ENCODE assay signal across 9 mouse cellular contexts in genomic region chr8:105295256-105295655, GRCm38 (mm10). TPM values are rescaled to one million over a fixed set of nuclear protein-coding genes. Genes with fewer than 3 reads are reported as not detected.
A peak's percentile ranks its signal among the peaks of the same experiment; 100 is the strongest.
DNase-seq lines count a peak whose midpoint lies in the region; ATAC-seq and TF ChIP-seq lines count a peak whose summit lies in the region.
"Had no signal": no experiment of that assay in that cellular context is flagged by ENCODE, and none has a peak within 500 bp of the region (broad histone marks: within the 10 kb centered on the region; RNA-seq: fewer than 3 reads in every experiment).

No protein-coding gene starts in this region.

- peaks cover 14% of the 10 kb centered on the region for H3K4me1 ChIP-seq in forebrain, embryonic 11.5 days (replicated peaks; ENCODE audit: control insufficient read depth, insufficient read depth, low read length)
- peaks cover 15% of the 10 kb centered on the region for H3K4me1 ChIP-seq in forebrain, embryonic 14.5 days (ENCODE audit: control insufficient read depth, insufficient read depth, low read length)
- peaks cover 23% of the 10 kb centered on the region for H3K4me1 ChIP-seq in lung, adult 2 months (ENCODE audit: control insufficient read depth, insufficient read depth, low read length)
- H3K4me1 ChIP-seq in embryonic facial prominence, embryonic 13.5 days, result peaks cover 22% of the 10 kb centered on the region
- peaks cover 23% of the 10 kb centered on the region for H3K4me1 ChIP-seq in liver, embryonic 16.5 days (ENCODE audit: control insufficient read depth, low read depth, low read length)

- no peak for TF ChIP-seq CTCF in lung, adult 2 months (IDR thresholded peaks at IDR 0.05; ENCODE audit: insufficient read depth, low read length)

- 73% methylated on average over 11 of the region's 11 CpGs for WGBS in forebrain, embryonic 11.5 days
- 72% methylated on average over 11 of the region's 11 CpGs for WGBS in forebrain, embryonic 14.5 days
- WGBS in lung, adult 2 months, result 36% methylated on average over 11 of the region's 11 CpGs
- WGBS in embryonic facial prominence, embryonic 13.5 days, result 72% methylated on average over 11 of the region's 11 CpGs
- 60% methylated on average over 11 of the region's 11 CpGs for WGBS in liver, embryonic 16.5 days (ENCODE audit: insufficient replicate concordance)

- H3K4me3 ChIP-seq in forebrain, embryonic 11.5 days (ENCODE audit: low read depth, low read length), result no peak overlapping the region
- H3K4me3 ChIP-seq in forebrain, embryonic 14.5 days (ENCODE audit: low read depth, low read length), result no peak overlapping the region
- H3K4me3 ChIP-seq in lung, adult 2 months (replicated peaks; ENCODE audit: extremely low read depth, low read depth, low read length), result peak overlapping the region; percentile 70
- H3K4me3 ChIP-seq in embryonic facial prominence, embryonic 13.5 days, result no peak overlapping the region; the same call in 1 of the 2 replicates
- H3K4me3 ChIP-seq in liver, embryonic 16.5 days (ENCODE audit: low read depth, low read length), result peak overlapping the region; percentile 0; the same call in 1 of the 2 replicates

- no peak overlapping the region for H3K4me2 ChIP-seq in forebrain, embryonic 11.5 days (ENCODE audit: low read depth, low read length, severe bottlenecking)
- no peak overlapping the region for H3K4me2 ChIP-seq in forebrain, embryonic 14.5 days (ENCODE audit: low read length)
- H3K4me2 ChIP-seq in embryonic facial prominence, embryonic 13.5 days, result 0 out of 2 replicates have a peak overlapping the region, but pooled peaks have one; percentile 1
- no peak overlapping the region for H3K4me2 ChIP-seq in liver, embryonic 16.5 days (ENCODE audit: low read depth, low read length)

- no peak for TF ChIP-seq POLR2A in lung, adult 2 months (IDR thresholded peaks at IDR 0.05; ENCODE audit: borderline replicate concordance, extremely low read depth, low read depth, low read length)

- H3K36me3 ChIP-seq in forebrain, embryonic 11.5 days (ENCODE audit: control insufficient read depth, insufficient read depth, low read length), result peaks cover 1% of the 10 kb centered on the region; the same call in 1 of the 2 replicates
- peaks cover 17% of the 10 kb centered on the region for H3K36me3 ChIP-seq in forebrain, embryonic 14.5 days (ENCODE audit: control insufficient read depth, insufficient read depth, low read length)
- H3K36me3 ChIP-seq in embryonic facial prominence, embryonic 13.5 days, result peaks cover 16% of the 10 kb centered on the region
- peaks cover 6% of the 10 kb centered on the region for H3K36me3 ChIP-seq in liver, embryonic 16.5 days (ENCODE audit: control insufficient read depth, insufficient read depth)

- DNase-seq in forebrain, embryonic 11.5 days (ENCODE audit: low spot score), result peak; percentile 45
- DNase-seq in forebrain, embryonic 14.5 days (ENCODE audit: low spot score), result no peak
- no peak for DNase-seq in lung, adult 2 months
- no peak for DNase-seq in lung, postnatal 36 days
- no peak for DNase-seq in spleen, postnatal 36 days (ENCODE audit: low spot score in 2 of 2)

- peaks cover 7% of the 10 kb centered on the region for H3K27me3 ChIP-seq in forebrain, embryonic 11.5 days (ENCODE audit: control insufficient read depth, insufficient read depth, low read length)
- H3K27me3 ChIP-seq in forebrain, embryonic 14.5 days (replicated peaks; ENCODE audit: control insufficient read depth, insufficient read depth, low read length), result peaks cover 5% of the 10 kb centered on the region
- peaks cover 22% of the 10 kb centered on the region for H3K27me3 ChIP-seq in embryonic facial prominence, embryonic 13.5 days
- H3K27me3 ChIP-seq in liver, embryonic 16.5 days (ENCODE audit: control insufficient read depth, insufficient read depth, low read depth, low read length), result peaks cover 6% of the 10 kb centered on the region

- no peak overlapping the region for H3K27ac ChIP-seq in forebrain, embryonic 11.5 days (ENCODE audit: low read depth, low read length)
- H3K27ac ChIP-seq in forebrain, embryonic 14.5 days (ENCODE audit: low read depth, low read length), result no peak overlapping the region
- no peak overlapping the region for H3K27ac ChIP-seq in embryonic facial prominence, embryonic 13.5 days
- H3K27ac ChIP-seq in liver, embryonic 16.5 days (ENCODE audit: low read length), result no peak overlapping the region
- H3K27ac ChIP-seq: macrophage had no signal

- ATAC-seq in forebrain, embryonic 11.5 days (replicated peaks; ENCODE audit: low FRiP score), result no peak
- no peak for ATAC-seq in forebrain, embryonic 14.5 days
- ATAC-seq in embryonic facial prominence, embryonic 13.5 days (ENCODE audit: insufficient number of reproducible peaks, insufficient read depth, low FRiP score, low TSS enrichment, low read depth), result no peak
- no peak for ATAC-seq in liver, embryonic 16.5 days (ENCODE audit: low read depth)
- no peak for ATAC-seq in activated CD4-positive, CD25-positive, alpha-beta regulatory T cell, adult 4 months

- H3K9ac ChIP-seq in forebrain, embryonic 11.5 days (ENCODE audit: low read length), result no peak overlapping the region
- no peak overlapping the region for H3K9ac ChIP-seq in forebrain, embryonic 14.5 days (ENCODE audit: low read length)
- 0 out of 2 replicates have a peak overlapping the region, but pooled peaks have one; percentile 4 for H3K9ac ChIP-seq in embryonic facial prominence, embryonic 13.5 days
- no peak overlapping the region for H3K9ac ChIP-seq in liver, embryonic 16.5 days (ENCODE audit: low read depth, low read length)

- no peaks in the 10 kb centered on the region for H3K9me3 ChIP-seq in forebrain, embryonic 11.5 days (ENCODE audit: control insufficient read depth, low read length)
- no peaks in the 10 kb centered on the region for H3K9me3 ChIP-seq in forebrain, embryonic 14.5 days (replicated peaks; ENCODE audit: control insufficient read depth, low read length)
- no peaks in the 10 kb centered on the region for H3K9me3 ChIP-seq in embryonic facial prominence, embryonic 13.5 days
- H3K9me3 ChIP-seq in liver, embryonic 16.5 days (replicated peaks; ENCODE audit: control insufficient read depth, low read length), result no peaks in the 10 kb centered on the region

RNA-seq across cellular contexts. Expression of gene Exoc3l, which starts 0.6 kb away (rescaled TPM):
- polyA plus RNA-seq in forebrain, embryonic 11.5 days (2014; fragmentation: Nextera tagmentation; extraction: Ambion mirVana), result 10.3 TPM in 2 replicates
- polyA plus RNA-seq in forebrain, embryonic 14.5 days (2014; fragmentation: Nextera tagmentation; extraction: Ambion mirVana), result 8.3 and 8.8 TPM in 2 replicates
- polyA plus RNA-seq in lung, adult 2 months (2012; rRNA removed), result 49.2 and 57.5 TPM in 2 replicates
- polyA plus RNA-seq in embryonic facial prominence, embryonic 13.5 days (2015; fragmentation: Nextera tagmentation; extraction: Ambion mirVana), result 10.2 and 11.1 TPM in 2 replicates
- polyA plus RNA-seq in liver, embryonic 16.5 days (2015; fragmentation: Nextera tagmentation; extraction: Ambion mirVana), result 5.9 and 6.5 TPM in 2 replicates
- 1 to 10 TPM in 1 of 2 experiments, under 1 TPM in 1; 0.54 to 2.0 TPM for polyA plus RNA-seq in activated CD4-positive, CD25-positive, alpha-beta regulatory T cell, adult 4 months (2017; shearing (Covaris generic))
- polyA plus RNA-seq: macrophage had no signal

RNA-seq across cellular contexts. Expression of gene E2f4, which starts 2.2 kb away (rescaled TPM):
- 122 and 135 TPM in 2 replicates for polyA plus RNA-seq in forebrain, embryonic 11.5 days (2014; fragmentation: Nextera tagmentation; extraction: Ambion mirVana)
- 50.8 and 51.9 TPM in 2 replicates for polyA plus RNA-seq in forebrain, embryonic 14.5 days (2014; fragmentation: Nextera tagmentation; extraction: Ambion mirVana)
- polyA plus RNA-seq in lung, adult 2 months (2012; rRNA removed), result 109 and 127 TPM in 2 replicates
- polyA plus RNA-seq in embryonic facial prominence, embryonic 13.5 days (2015; fragmentation: Nextera tagmentation; extraction: Ambion mirVana), result 78.9 and 81.7 TPM in 2 replicates
- polyA plus RNA-seq in liver, embryonic 16.5 days (2015; fragmentation: Nextera tagmentation; extraction: Ambion mirVana), result 169 and 187 TPM in 2 replicates
- 10 to 100 TPM; 49.1 to 64.7 TPM for polyA plus RNA-seq in activated CD4-positive, CD25-positive, alpha-beta regulatory T cell, adult 4 months (2017; shearing (Covaris generic))

RNA-seq across cellular contexts. Expression of gene 4931428F04Rik, which starts 5.6 kb away (rescaled TPM):
- 23.4 and 30.3 TPM in 2 replicates for polyA plus RNA-seq in forebrain, embryonic 11.5 days (2014; fragmentation: Nextera tagmentation; extraction: Ambion mirVana)
- 67.9 and 69.5 TPM in 2 replicates for polyA plus RNA-seq in forebrain, embryonic 14.5 days (2014; fragmentation: Nextera tagmentation; extraction: Ambion mirVana)
- 4.2 and 6.0 TPM in 2 replicates for polyA plus RNA-seq in lung, adult 2 months (2012; rRNA removed)
- polyA plus RNA-seq in embryonic facial prominence, embryonic 13.5 days (2015; fragmentation: Nextera tagmentation; extraction: Ambion mirVana), result 22.1 and 23.0 TPM in 2 replicates
- 0.55 and 0.84 TPM in 2 replicates for polyA plus RNA-seq in liver, embryonic 16.5 days (2015; fragmentation: Nextera tagmentation; extraction: Ambion mirVana)
- polyA plus RNA-seq in activated CD4-positive, CD25-positive, alpha-beta regulatory T cell, adult 4 months (2017; shearing (Covaris generic)), result 1 to 10 TPM in 1 of 2 experiments, under 1 TPM in 1; 0.79 to 1.1 TPM

RNA-seq across cellular contexts. Expression of gene Elmo3, which starts 10.1 kb away (rescaled TPM):
- 2.4 and 2.6 TPM in 2 replicates for polyA plus RNA-seq in forebrain, embryonic 11.5 days (2014; fragmentation: Nextera tagmentation; extraction: Ambion mirVana)
- 0.70 and 0.82 TPM in 2 replicates for polyA plus RNA-seq in forebrain, embryonic 14.5 days (2014; fragmentation: Nextera tagmentation; extraction: Ambion mirVana)
- polyA plus RNA-seq in lung, adult 2 months (2012; rRNA removed), result 39.2 and 50.3 TPM in 2 replicates
- 6.0 and 6.7 TPM in 2 replicates for polyA plus RNA-seq in embryonic facial prominence, embryonic 13.5 days (2015; fragmentation: Nextera tagmentation; extraction: Ambion mirVana)
- polyA plus RNA-seq in liver, embryonic 16.5 days (2015; fragmentation: Nextera tagmentation; extraction: Ambion mirVana), result 4.7 and 5.3 TPM in 2 replicates
- polyA plus RNA-seq in activated CD4-positive, CD25-positive, alpha-beta regulatory T cell, adult 4 months (2017; shearing (Covaris generic)), result 1 to 10 TPM; 6.6 to 7.4 TPM

RNA-seq across cellular contexts. Expression of gene Nol3, which starts 19.3 kb away (rescaled TPM):
- polyA plus RNA-seq in forebrain, embryonic 11.5 days (2014; fragmentation: Nextera tagmentation; extraction: Ambion mirVana), result 1.6 and 2.1 TPM in 2 replicates
- 2.9 and 3.0 TPM in 2 replicates for polyA plus RNA-seq in forebrain, embryonic 14.5 days (2014; fragmentation: Nextera tagmentation; extraction: Ambion mirVana)
- polyA plus RNA-seq in lung, adult 2 months (2012; rRNA removed), result 10.7 and 11.8 TPM in 2 replicates
- polyA plus RNA-seq in embryonic facial prominence, embryonic 13.5 days (2015; fragmentation: Nextera tagmentation; extraction: Ambion mirVana), result 1.8 and 2.8 TPM in 2 replicates
- polyA plus RNA-seq in liver, embryonic 16.5 days (2015; fragmentation: Nextera tagmentation; extraction: Ambion mirVana), result 0.12 and 0.19 TPM in 2 replicates
- polyA plus RNA-seq in activated CD4-positive, CD25-positive, alpha-beta regulatory T cell, adult 4 months (2017; shearing (Covaris generic)), result not detected

Comparison
In these comparisons a context has a peak if more than half of its experiments do, and no peak if none do; other contexts are left out.
1. H3K4me3 ChIP-seq: peak in lung, adult 2 months (single experiment) and liver, embryonic 16.5 days (single experiment); none in forebrain, embryonic 11.5 days (single experiment), forebrain, embryonic 14.5 days (single experiment) and embryonic facial prominence, embryonic 13.5 days (single experiment).